In the genomic region with DNA sequence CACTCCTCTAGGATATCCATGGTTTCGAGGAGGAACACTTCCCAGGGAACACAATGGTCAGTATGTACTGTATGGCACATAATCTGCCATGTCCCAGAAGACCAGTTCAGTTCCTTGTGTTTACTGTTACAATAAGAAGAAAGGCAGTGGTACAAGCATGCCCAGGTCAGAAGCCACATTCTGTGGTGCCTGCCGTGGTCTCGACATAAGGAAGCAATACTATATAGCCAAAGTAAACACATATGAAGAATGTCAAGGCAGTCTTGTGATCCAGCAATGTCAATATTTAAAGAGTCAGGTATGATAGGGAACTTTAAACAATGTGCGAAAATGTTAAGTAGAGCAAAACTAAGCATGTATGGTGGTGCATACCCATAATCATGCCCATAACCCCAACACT, we compare ENCODE assay signal across 18 mouse cellular contexts.
"Had no signal": no experiment of that assay in that cellular context is flagged by ENCODE, and none has a peak within 500 bp of the region (broad histone marks: within the 10 kb centered on the region; RNA-seq: fewer than 3 reads in every experiment).

No protein-coding gene starts in this region.

- H3K4me3 ChIP-seq: left cerebral cortex, adult 2 months; liver, embryonic 13.5 days; midbrain, embryonic 12.5 days; midbrain, embryonic 15.5 days; neural tube, embryonic 12.5 days; neural tube, embryonic 15.5 days had no signal

- H3K9ac ChIP-seq: liver, embryonic 13.5 days; lung, embryonic 14.5 days; midbrain, embryonic 12.5 days; midbrain, embryonic 15.5 days; neural tube, embryonic 12.5 days; neural tube, embryonic 15.5 days had no signal

- H3K4me2 ChIP-seq: liver, embryonic 13.5 days; lung, embryonic 14.5 days; midbrain, embryonic 12.5 days; midbrain, embryonic 15.5 days; neural tube, embryonic 12.5 days; neural tube, embryonic 15.5 days had no signal

- ATAC-seq: hindbrain, embryonic 16.5 days; midbrain, embryonic 15.5 days had no signal

- H3K9me3 ChIP-seq: liver, embryonic 13.5 days; midbrain, embryonic 12.5 days; midbrain, embryonic 15.5 days; neural tube, embryonic 12.5 days; neural tube, embryonic 15.5 days had no signal

- H3K27me3 ChIP-seq: liver, embryonic 13.5 days; midbrain, embryonic 12.5 days; midbrain, embryonic 15.5 days; neural tube, embryonic 12.5 days; neural tube, embryonic 15.5 days had no signal

- DNase-seq: kidney, adult 2 months; kidney, postnatal 36 days; layer of hippocampus, postnatal 36 days; liver, embryonic 13.5 days; lung, embryonic 14.5 days; lung, postnatal 4 days; retina, postnatal 1 day; right cerebral cortex, postnatal 25 days; thymus, adult 2 months; thymus, postnatal 14 days; thymus, postnatal 4 days had no signal

- H3K27ac ChIP-seq: kidney, postnatal 0 days; left cerebral cortex, adult 2 months; liver, embryonic 13.5 days; midbrain, embryonic 12.5 days; midbrain, embryonic 15.5 days; neural tube, embryonic 12.5 days; neural tube, embryonic 15.5 days had no signal

- H3K36me3 ChIP-seq: liver, embryonic 13.5 days; midbrain, embryonic 12.5 days; midbrain, embryonic 15.5 days; neural tube, embryonic 12.5 days; neural tube, embryonic 15.5 days had no signal
